Mouse (Mus musculus): ENCODE measurements at regions not wholly inside any gene's neighbourhood (a gene's known extent, or its start where the extent isn't known, plus 50 kb on each side); places are given as distances from the start of the nearest gene placed in this dataset.
"Not testable (repeated sequence)": the region's sequence is repeated elsewhere in the genome, so short reads cannot be mapped to it uniquely, and the experiment has no call there.

- not testable (repeated sequence) for DNase-seq
Measured at GRCm38 (mm10) chr2:53632816-53633474, 441.4 kb downstream of the Arl6ip6 start.

- no peak for DNase-seq
Measured at GRCm38 (mm10) chr2:53668599-53669372, 416.6 kb downstream of the Rprm start.

- DNase-seq, result no peak
Measured at GRCm38 (mm10) chr2:53680350-53681011, 404.9 kb downstream of the Rprm start.

GRCm38 (mm10) chr2:53682599-53682998 is 402.8 kb downstream of the Rprm start:
- no peak for DNase-seq

GRCm38 (mm10) chr2:53687281-53687680 is 398.1 kb downstream of the Rprm start:
- peak; percentile 37 for DNase-seq

GRCm38 (mm10) chr2:53689223-53689880 is 396.0 kb downstream of the Rprm start:
- no peak for DNase-seq

GRCm38 (mm10) chr2:53691580-53692118 is 393.7 kb downstream of the Rprm start:
- DNase-seq, result no peak

GRCm38 (mm10) chr2:53711213-53711612 is 374.1 kb downstream of the Rprm start:
- DNase-seq, result no peak

GRCm38 (mm10) chr2:53713106-53713640 is 372.2 kb downstream of the Rprm start:
- DNase-seq, result no peak

- DNase-seq, result no peak
Measured at GRCm38 (mm10) chr2:53715017-53715416, 370.3 kb downstream of the Rprm start.

GRCm38 (mm10) chr2:53723231-53723630 is 362.1 kb downstream of the Rprm start:
- DNase-seq, result no peak

- no peak for DNase-seq
Measured at GRCm38 (mm10) chr2:53728693-53729092, 356.7 kb downstream of the Rprm start.

GRCm38 (mm10) chr2:53730451-53730850 is 354.9 kb downstream of the Rprm start:
- no peak for DNase-seq

- no peak for DNase-seq
Measured at GRCm38 (mm10) chr2:53763486-53763885, 321.9 kb downstream of the Rprm start.

GRCm38 (mm10) chr2:53782035-53782434 is 303.3 kb downstream of the Rprm start:
- DNase-seq, result not testable (repeated sequence)

- DNase-seq, result not testable (repeated sequence)
Measured at GRCm38 (mm10) chr2:53788599-53788998, 296.8 kb downstream of the Rprm start.

- DNase-seq, result no peak
Measured at GRCm38 (mm10) chr2:53796605-53797004, 288.7 kb downstream of the Rprm start.

GRCm38 (mm10) chr2:53803666-53804065 is 281.7 kb downstream of the Rprm start:
- no peak for DNase-seq

GRCm38 (mm10) chr2:53850815-53851528 is 234.4 kb downstream of the Rprm start:
- DNase-seq, result no peak

Measured in lung, postnatal 36 days (tissue).